Mouse (Mus musculus): ENCODE measurements around the gene Zfp445.

GRCm38 (mm10) chr9:122826743-122827142, 39.1 kb downstream of the Zfp445 start:
- TF ChIP-seq EP300 (optimal IDR thresholded peaks at IDR 0.05) (no peak), CTCF (IDR thresholded peaks at IDR 0.05; ENCODE audit: low read depth) (no peak)
